ENCODE assay signal across 8 mouse cellular contexts in genomic region chr1:66896125-66896524, GRCm38 (mm10). TPM values are rescaled to one million over a fixed set of nuclear protein-coding genes. Genes with fewer than 3 reads are reported as not detected.
DNase-seq lines count a peak whose midpoint lies in the region; ATAC-seq and TF ChIP-seq lines count a peak whose summit lies in the region.

No protein-coding gene starts in this region.

- peaks cover 25% of the 10 kb centered on the region; the same call in 1 of the 2 replicates for H3K4me1 ChIP-seq in forebrain, embryonic 13.5 days
- 0 out of 2 replicates have a peak, but pooled peaks cover 5% of the 10 kb centered on the region for H3K4me1 ChIP-seq in kidney, postnatal 0 days (replicated peaks; ENCODE audit: insufficient read depth, low read length)
- peaks cover 5% of the 10 kb centered on the region; the same call in 1 of the 2 replicates for H3K4me1 ChIP-seq in midbrain, embryonic 11.5 days (ENCODE audit: control insufficient read depth, insufficient read depth, low read length)

- no peaks in the 10 kb centered on the region for H3K36me3 ChIP-seq in forebrain, embryonic 13.5 days (ENCODE audit: poor library complexity, severe bottlenecking)
- H3K36me3 ChIP-seq in kidney, postnatal 0 days (ENCODE audit: insufficient read depth, low read length): no peaks in the 10 kb centered on the region
- H3K36me3 ChIP-seq in midbrain, embryonic 11.5 days (ENCODE audit: control insufficient read depth, insufficient read depth, low read length): no peaks in the 10 kb centered on the region

- peak overlapping the region; percentile 30; the same call in 1 of the 2 replicates for H3K9ac ChIP-seq in forebrain, embryonic 13.5 days
- no peak overlapping the region for H3K9ac ChIP-seq in kidney, postnatal 0 days (ENCODE audit: low read depth, low read length)
- H3K9ac ChIP-seq in midbrain, embryonic 11.5 days (ENCODE audit: low read length): peak overlapping the region; percentile 42

- peak overlapping the region; percentile 44 for H3K4me2 ChIP-seq in forebrain, embryonic 13.5 days
- H3K4me2 ChIP-seq in kidney, postnatal 0 days (ENCODE audit: low read length): peak overlapping the region; percentile 52
- no peak overlapping the region for H3K4me2 ChIP-seq in midbrain, embryonic 11.5 days

- H3K27me3 ChIP-seq in forebrain, embryonic 13.5 days: no peaks in the 10 kb centered on the region
- H3K27me3 ChIP-seq in kidney, postnatal 0 days (ENCODE audit: insufficient read depth, low read length): no peaks in the 10 kb centered on the region
- H3K27me3 ChIP-seq in midbrain, embryonic 11.5 days (ENCODE audit: control insufficient read depth, insufficient read depth, low read length): no peaks in the 10 kb centered on the region

- no peak overlapping the region for H3K4me3 ChIP-seq in forebrain, embryonic 13.5 days
- peak overlapping the region; percentile 11; the same call in 1 of the 2 replicates for H3K4me3 ChIP-seq in kidney, postnatal 0 days (replicated peaks; ENCODE audit: low read depth, low read length)
- no peak overlapping the region for H3K4me3 ChIP-seq in midbrain, embryonic 11.5 days (ENCODE audit: low read depth, low read length)

- no peaks in the 10 kb centered on the region for H3K9me3 ChIP-seq in forebrain, embryonic 13.5 days (replicated peaks)
- no peaks in the 10 kb centered on the region for H3K9me3 ChIP-seq in kidney, postnatal 0 days (replicated peaks; ENCODE audit: low read length)
- H3K9me3 ChIP-seq in midbrain, embryonic 11.5 days (ENCODE audit: control insufficient read depth, low read length): no peaks in the 10 kb centered on the region

- intact Hi-C loops in heart, postnatal 25 days (cut with DNase I): loop anchor here (1.0 to 5.0 kb wide), 2 partner anchors 46 to 96 kb away; no protein-coding TSS in a partner anchor

- peak; percentile 42 for DNase-seq in heart, adult 8-10 months (ENCODE audit: low spot score)
- DNase-seq in heart, postnatal 25 days (ENCODE audit: low spot score): no peak
- DNase-seq in Muller cell, postnatal 12 days (ENCODE audit: inconsistent ontology term): peak; percentile 59
- peak; percentile 90 for DNase-seq in kidney, postnatal 0 days (ENCODE audit: low spot score)
- peak; percentile 83 for DNase-seq in midbrain, embryonic 11.5 days (ENCODE audit: low spot score, missing footprints)
- DNase-seq in natural killer cell, adult 2 months (ENCODE audit: low spot score in 2 of 2): no peak
- DNase-seq in cerebellum, adult 9-11 months: no peak

- H3K27ac ChIP-seq in forebrain, embryonic 13.5 days: peak overlapping the region; percentile 71
- no peak overlapping the region for H3K27ac ChIP-seq in kidney, postnatal 0 days
- H3K27ac ChIP-seq in midbrain, embryonic 11.5 days (ENCODE audit: low read depth, low read length): no peak overlapping the region

- peak; percentile 52; the same call in 1 of the 2 replicates for TF ChIP-seq CTCF in kidney, postnatal 0 days (IDR thresholded peaks at IDR 0.05; ENCODE audit: low read depth)

- peak; percentile 82 for ATAC-seq in forebrain, embryonic 13.5 days
- ATAC-seq in kidney, postnatal 0 days (replicated peaks; ENCODE audit: low FRiP score, low read depth): peak; percentile 78
- peak; percentile 64 for ATAC-seq in midbrain, embryonic 11.5 days (ENCODE audit: low FRiP score)

- whole genome bisulfite sequencing in forebrain, embryonic 13.5 days: 37% methylated on average over 5 of the region's 5 CpGs
- 22% methylated on average over 5 of the region's 5 CpGs for WGBS in kidney, postnatal 0 days
- 51% methylated on average over 5 of the region's 5 CpGs for WGBS in midbrain, embryonic 11.5 days

RNA-seq across cellular contexts. Expression of gene Acadl, which starts 33.0 kb away (rescaled TPM):
- 1,000 to 10,000 TPM; 1,104 to 1,310 (median 1,185) TPM for total RNA-seq in heart, adult 8-10 months (2022)
- 1,000 to 10,000 TPM; 1,047 to 1,088 TPM for total RNA-seq in heart, postnatal 25 days (2021)
- polyA plus RNA-seq in forebrain, embryonic 13.5 days (2015; fragmentation: Nextera tagmentation; extraction: Ambion mirVana): 31.7 and 36.9 TPM in 2 replicates
- 254 and 281 TPM in 2 replicates for polyA plus RNA-seq in kidney, postnatal 0 days (2015; fragmentation: Nextera tagmentation; extraction: Ambion mirVana)
- 54.1 and 61.4 TPM in 2 replicates for polyA plus RNA-seq in midbrain, embryonic 11.5 days (2014; fragmentation: Nextera tagmentation; extraction: Ambion mirVana)

RNA-seq across cellular contexts. Expression of gene Myl1, which starts 49.1 kb away (rescaled TPM):
- 10 to 100 TPM; 29.3 to 41.7 (median 34.9) TPM for total RNA-seq in heart, adult 8-10 months (2022)
- 10 to 100 TPM; 39.6 to 40.7 TPM for total RNA-seq in heart, postnatal 25 days (2021)
- 0.31 and 0.34 TPM in 2 replicates for polyA plus RNA-seq in forebrain, embryonic 13.5 days (2015; fragmentation: Nextera tagmentation; extraction: Ambion mirVana)
- polyA plus RNA-seq in kidney, postnatal 0 days (2015; fragmentation: Nextera tagmentation; extraction: Ambion mirVana): 0.93 and 1.0 TPM in 2 replicates
- polyA plus RNA-seq in midbrain, embryonic 11.5 days (2014; fragmentation: Nextera tagmentation; extraction: Ambion mirVana): 0.36 and 0.55 TPM in 2 replicates

Comparison
In these comparisons a context has a peak if more than half of its experiments do, and no peak if none do; other contexts are left out.
1. DNase-seq: peak in heart, adult 8-10 months (single experiment), Muller cell, postnatal 12 days (single experiment), kidney, postnatal 0 days (single experiment) and midbrain, embryonic 11.5 days (single experiment); none in heart, postnatal 25 days (single experiment), natural killer cell, adult 2 months (0 of 2) and cerebellum, adult 9-11 months (single experiment).
2. Peak in every context shown above with its lines, with median percentiles within 50 percentile points of each other: ATAC-seq.